Mouse (Mus musculus) layer of hippocampus, postnatal 25 days (tissue): ENCODE measurements at regions not wholly inside any gene's neighbourhood (a gene's known extent, or its start where the extent isn't known, plus 50 kb on each side); places are given as distances from the start of the nearest gene placed in this dataset.

Experiments used
- DNase-seq, 2 experiments: peaks; one replicate each; pipeline ENCODE4 v3.0.0; 2022; ENCODE audit warnings: mixed read lengths in 2 of 2, low spot score in 1 of 2; ENCODE audit errors: extremely low spot score in 1 of 2

GRCm38 (mm10) chr17:75603417-75604086 is 51.8 kb upstream of the Fam98a start:
- DNase-seq = no peak
